Mouse (Mus musculus) layer of hippocampus, postnatal 36 days (tissue): Measurements from ENCODE around the gene Cpox. TPM values are rescaled to one million over a fixed set of nuclear protein-coding genes. Genes with fewer than 3 reads are reported as not detected.

Source experiments
- DNase-seq, 2 experiments: peaks; one replicate each; pipeline ENCODE4 v3.0.0; 2022
- total RNA-seq, 2 experiments: library from RNA; stranded (reverse); gene quantifications; 2 replicates each; pipeline ENCODE4 v1.2.3; 2021

Cpox gene
- total RNA-seq, 2 experiments from 2014 or later: 52.3 to 53.8 TPM

DNA sequence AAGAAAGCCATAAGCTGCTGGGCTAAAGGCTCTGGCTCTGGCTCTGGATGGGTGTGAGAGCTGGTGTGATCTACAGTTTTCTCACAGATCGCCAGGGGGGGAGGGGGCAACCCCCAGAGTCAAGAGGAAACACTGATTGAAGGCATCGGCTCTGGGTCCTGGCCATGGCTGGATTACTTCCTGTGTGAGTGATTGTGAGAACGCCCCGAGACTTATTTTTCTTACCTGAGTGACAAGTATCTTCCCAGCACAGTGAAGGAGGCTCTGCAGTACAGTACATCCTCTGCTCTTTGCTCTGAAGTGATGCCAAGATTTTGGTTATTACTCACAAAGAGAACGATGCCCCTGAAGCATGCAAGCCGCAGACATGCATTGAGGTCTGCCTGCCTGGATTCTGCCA is 31.7 kb downstream of the Cpox start:
- DNase-seq: no peak

DNA sequence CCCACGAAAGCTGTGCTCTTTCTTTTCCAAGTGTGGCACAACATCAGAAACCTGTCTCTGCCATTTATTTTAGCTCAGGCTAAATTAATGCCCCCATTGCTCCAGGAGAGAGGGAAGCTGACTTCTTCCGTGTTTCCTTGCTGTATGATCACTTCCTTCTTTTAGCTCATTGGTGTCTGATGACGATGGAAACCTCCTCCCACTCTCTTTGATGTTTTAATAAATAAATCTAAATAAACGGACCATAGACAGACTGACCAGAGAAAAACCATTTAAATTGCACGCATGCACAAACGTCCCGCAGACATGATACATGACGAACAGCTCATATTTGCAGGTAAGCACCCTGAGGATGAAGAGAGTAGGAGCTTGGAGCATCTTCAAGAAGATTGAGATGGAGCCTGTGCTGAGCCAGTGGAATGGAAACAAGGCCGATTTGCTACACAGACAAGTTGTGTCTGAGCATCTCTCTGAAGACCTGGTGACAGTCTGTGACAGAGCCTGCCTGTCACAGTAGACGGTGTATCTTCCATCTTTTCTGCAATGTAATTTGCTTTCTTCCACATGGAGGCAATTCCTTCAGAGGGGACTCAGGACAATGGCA is 32.3 kb downstream of the Cpox start:
- DNase-seq: no peak

DNA sequence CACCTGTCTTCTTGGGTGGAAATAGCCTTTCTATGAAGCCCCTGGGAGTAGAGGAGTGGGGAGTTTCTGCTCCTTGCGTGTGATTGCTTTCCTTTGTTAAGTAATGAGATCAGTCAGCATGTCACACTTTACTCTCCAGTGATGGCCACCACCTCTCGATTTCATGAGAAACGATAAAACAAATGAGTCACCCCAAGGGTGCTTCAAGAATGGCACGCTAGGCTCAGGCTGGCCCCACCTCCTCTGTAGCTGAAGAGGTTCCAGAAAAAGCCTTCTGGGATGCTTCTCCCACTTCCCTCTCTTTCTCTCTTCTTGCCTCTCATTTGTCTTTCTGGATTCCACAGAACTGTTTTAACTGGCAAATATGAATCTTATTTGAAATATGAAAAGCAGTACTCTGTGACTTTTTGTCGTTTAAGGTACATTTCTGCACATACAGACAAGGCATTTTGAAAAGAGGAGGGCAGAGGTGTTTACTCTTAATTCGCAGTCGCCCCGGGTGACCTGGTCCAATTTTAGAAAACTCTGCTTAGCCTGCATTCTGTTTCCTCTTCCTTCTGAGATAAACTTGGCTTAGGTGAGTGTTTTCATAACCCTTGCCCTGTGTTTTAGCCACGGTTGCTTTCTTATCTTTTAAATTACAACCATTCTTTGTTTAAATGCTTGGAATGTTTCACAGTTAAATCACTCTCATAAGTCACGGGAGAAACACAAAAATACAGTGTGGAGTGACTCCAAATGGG is 33.5 kb downstream of the Cpox start:
- DNase-seq: no peak

DNA sequence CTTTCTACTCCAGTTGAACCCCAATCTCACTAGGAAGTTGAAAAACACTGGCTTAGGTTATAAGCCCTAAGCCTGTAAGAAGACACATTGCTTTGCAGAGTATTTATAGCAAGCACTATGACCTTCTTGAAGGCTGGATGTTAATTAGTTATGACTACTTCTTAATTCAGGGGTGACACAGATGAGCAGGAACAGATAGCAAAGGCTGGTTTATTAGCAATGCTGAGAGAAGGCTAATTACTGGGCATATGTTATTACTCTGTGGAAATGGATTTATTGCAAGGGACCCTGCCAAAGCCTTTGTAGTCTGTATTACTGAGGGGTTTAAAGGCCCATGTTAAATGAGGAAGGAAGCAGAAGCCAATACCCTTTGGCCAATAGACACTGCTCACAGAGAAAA is 34.9 kb downstream of the Cpox start:
- DNase-seq: no peak

DNA sequence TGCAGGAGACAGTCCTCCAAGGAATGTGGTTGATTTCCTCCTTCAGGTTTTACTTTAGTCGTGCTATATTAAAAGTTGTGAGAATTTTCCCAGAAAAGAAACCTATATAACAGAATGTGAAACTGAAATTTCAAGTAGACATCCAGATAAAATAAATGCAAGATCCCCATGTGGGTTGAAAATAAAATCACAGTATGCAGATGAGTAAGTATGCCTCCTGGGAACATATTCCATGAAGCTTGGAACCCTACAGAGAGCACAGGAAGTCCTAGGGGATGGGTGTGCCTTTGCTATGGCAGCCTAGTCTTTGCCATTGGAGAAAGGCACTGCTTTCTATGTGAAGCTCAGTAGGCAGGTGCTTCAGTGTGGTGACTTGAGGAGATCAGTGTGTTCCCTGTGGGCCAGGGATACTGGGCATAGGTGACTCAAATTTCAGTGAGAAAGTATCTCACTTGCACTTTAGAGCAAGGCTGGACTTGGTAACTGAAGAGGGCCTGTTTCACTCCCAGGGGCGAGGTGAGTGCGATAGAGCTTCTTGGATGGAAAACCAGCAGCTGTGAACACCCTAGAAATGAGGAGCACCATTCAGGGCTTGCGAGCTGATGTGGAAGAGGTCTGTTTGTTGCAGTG is 37.3 kb downstream of the Cpox start:
- no peak for DNase-seq

DNA sequence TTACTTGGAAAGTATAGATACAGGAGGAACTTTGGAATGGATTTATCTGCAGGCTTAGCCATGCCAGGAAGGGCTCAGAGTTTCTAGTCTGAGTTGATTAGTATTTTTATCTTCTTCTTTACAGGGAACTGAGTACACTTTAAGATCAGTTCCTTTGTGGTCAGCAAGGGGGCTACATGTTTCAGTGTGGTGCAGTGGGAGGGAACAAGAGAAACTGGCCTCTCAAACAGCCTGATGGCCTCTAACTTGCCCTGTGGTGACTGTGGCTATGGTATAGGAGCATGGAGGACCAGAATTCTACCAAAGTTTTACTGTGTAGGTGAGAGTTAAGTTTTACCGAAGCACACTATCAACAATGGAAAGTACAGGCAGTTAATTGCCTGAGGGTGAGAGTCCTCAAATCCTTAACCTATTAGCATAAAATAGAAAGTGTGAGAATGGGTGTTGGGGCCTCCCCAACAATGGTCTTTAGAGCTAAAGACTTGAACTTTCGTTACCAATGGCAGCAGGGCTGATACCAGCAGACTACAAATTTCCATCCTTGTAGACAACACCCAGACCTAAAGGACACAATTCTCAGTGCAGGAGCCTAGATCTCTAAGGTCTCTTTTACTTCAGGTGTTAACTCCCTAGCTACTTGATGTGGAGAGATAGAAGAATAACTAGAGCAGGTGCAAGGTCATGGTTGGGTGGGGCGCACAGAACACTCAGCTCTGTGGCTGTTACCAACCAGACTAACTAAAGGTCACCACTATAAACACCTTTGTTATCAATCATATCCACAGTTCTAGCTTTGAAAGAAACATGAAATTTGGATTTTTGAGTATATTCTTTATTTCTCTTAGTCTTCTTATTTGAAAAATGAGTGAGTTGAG is 38.7 kb downstream of the Cpox start:
- DNase-seq: no peak

DNA sequence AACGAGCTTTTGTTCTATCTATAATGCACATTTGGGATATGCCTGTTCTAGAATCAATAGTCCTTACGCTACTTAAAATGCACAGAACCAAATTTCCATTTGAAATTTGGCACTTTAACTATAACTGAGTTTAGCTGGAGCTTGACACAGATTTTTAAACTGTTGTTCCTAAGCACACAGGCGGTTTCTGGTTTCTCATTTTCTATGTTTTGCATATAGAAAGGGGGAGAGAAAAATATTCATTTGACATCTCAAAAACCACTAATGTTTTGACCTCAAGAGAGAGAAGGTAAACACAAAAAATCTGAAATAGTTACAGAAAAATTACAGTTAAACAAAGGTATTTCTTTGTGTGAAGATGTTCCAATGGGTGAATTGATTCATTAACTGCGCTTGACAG is 39.4 kb downstream of the Cpox start:
- DNase-seq: no peak

DNA sequence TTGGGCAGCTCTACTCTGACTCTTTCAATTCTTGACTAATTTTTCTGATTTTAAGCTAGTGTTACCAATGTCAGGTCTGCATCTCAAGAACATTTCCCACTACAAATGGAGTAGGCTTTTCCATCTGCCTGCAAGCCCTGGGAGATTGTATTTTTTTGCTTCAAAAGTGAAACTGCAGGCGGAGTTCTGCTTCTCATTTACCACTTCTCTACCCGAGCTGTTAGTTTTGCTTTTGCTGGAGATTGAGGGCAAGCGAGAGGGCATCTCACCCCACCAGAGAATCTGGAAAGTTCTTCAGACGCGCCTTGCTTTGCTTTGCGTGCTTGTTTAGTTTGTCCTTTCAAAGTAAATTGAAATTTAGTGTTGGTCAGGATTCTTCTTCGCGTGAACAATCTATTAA is 42.1 kb downstream of the Cpox start:
- no peak for DNase-seq

DNA sequence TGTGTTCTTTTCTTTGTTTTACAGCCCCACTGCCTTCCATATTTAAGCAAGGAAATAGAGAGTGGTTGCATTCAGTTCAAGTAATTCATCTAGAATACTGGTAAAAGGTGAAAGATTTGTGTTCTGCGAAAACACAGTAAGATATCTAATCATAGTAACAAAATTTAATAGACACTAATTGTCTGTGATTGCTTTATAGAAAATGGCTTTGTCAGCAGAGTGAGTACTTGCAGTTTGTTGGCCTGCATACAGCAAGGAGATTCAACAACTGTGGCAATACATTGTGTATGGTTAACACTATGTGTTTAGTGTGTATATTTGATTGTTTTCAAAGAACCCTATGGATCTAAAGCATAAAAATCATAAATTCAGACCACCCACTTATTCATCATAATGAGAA is 43.0 kb downstream of the Cpox start:
- no peak for DNase-seq

DNA sequence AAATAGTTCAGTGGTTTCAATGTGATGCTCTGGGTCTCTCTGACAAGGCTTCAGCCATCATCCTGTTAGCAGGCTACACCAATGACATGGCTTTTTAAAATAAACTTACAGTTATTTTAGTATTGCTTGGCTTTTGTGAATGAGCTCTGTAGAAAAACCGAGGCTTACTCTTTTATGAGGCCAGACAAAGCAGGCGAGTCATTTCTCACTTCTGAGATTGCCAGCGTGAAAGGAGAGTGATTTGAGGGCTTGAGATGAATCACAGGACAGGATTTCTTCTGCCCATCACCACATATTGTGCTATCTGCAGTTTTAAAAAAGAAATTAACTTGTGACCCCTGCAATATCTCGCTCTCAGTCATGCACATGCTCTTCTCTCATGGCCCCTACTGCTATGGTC is 44.9 kb downstream of the Cpox start:
- no peak for DNase-seq

DNA sequence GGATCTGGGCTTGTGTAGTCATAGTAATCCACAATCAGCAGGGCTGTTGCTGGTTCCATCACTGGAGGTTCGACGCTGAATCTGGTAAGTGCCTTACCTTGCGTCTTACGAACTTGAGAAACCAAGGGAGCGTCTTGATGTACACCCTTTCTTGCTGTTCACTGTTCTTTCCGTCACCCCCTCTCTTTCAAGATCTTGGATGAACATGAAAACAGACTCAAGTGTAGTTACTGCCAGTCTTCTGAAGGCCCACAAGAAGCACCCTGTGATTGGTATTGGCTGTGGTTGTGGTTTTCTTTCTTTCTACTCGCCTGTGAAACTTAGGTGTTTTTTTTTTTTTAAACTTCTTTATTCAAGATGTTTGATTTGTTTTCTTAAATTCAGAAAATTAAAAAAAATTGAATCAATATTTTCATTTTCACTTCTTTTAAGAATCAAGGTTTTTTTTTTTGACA is 48.6 kb downstream of the Cpox start, which contains the start of gene Gpr15:
Gpr15 (minus strand) TSS at position 405 of the 455 bp plus-strand sequence.
- DNase-seq: no peak

DNA sequence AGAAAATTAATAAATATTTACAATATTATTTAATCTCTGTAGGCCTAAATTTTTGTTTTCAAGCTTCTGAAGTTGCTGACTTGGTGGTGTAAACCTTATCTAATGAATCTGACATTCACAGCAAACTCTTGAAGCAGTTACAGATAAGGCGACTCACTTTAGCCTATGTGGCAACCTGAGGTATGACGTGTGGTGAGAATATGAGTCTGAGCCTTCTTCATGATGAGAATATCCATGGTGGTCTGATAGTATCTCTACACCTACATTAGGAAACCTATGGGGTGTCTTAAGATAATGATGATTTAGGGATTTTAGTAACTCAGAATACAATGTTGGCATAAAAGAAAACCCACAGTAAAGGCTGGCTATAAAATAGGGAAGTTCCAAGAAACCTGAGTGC is 52.2 kb downstream of the Cpox start:
- DNase-seq: no peak

DNA sequence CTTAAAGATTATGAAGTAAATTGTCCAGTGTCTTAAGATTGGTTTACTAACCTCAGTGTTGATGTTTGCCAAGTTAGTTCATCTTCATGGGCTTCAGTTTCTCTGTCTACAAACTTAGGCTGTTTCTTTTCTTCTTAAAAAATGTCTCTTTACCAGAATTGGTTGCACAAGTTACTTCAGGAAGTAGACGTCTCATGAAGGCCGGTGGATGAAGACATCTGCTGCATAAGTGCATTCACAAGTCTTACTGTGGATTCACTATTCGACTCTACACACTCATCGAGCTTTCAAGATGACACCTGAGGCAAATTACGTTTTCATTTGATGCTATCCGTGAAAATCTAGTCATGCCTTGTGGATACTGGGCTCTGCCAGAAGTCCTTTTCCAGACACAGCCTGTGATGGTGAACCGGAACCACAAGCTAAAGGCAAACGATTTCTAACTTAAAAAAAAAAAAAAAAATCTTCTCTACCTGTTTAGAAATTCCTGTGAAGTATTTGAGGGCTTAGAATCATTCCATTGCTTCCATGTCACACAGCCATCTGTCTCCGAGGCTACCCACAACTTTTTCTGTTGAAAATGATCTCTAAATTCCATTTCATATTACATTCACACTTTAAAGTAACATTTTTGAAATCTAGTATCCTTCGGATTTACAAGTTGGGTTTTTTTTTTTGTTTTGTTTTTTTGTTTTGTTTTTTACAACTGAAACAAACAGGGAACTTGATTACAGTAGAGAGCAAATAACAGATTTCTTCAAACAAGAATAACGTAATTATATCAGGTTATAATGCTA is 56.8 kb downstream of the Cpox start:
- no peak for DNase-seq

DNA sequence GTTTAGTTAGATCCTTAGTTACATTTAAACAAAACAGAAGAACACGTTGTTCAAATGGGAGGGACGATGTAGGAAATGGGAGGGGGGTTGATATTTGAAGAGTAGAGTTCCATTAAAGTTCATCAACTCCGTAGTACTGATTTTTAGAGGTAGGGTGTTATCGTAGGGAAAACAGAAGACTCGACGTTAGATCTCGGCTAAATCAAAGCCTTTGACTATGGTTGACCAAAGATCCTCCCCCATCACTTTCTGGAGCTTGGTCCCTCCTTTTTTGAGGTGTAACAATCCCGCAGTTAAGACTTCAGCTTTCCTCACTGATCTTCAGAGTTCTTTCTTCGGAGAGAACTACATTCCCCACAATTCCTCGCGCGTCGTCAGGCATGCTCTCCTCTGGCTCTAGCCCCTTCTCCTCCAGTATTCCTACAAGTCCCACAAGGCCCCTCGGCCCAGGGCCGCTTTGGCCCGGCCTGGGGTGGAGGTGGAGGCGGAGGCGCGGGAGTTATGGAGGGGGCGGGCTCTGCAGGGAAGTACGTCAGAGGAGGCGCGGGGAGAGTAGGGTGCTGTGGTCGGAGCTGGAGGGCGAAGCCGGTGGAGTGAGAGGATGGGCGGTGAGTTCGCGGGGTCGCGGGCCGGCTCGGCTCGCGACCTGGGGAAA is 57.5 kb downstream of the Cpox start, which contains the start of gene Cldnd1:
Cldnd1 (plus strand) TSS at position 434 of the 655 bp plus-strand sequence.
- DNase-seq: peak; percentile 95 to 96

DNA sequence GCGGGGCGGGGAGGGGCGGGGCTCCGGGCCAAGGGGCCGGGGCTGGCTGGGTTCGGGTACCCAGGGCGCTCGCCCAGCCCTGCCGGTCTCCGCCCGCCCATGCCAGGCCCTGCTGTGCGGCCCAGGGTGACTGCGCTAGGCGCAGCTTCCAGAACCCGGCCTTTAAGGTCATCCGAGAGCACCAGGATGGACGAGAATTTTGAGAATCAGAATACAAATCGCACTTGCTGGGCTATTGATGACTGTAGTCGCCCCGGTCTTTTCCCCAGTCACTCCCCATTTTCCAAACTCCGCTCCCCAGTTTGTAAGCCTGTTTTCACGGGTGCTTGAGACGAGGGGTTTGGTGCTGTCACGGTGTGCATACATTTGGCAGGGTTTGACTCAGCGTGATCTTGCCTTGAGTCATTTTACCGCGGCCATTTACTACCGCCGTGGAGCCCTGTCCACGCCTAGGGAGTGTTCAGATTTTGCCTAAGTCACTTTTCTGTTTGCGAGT is 58.1 kb downstream of the Cpox start:
- DNase-seq: no peak

DNA sequence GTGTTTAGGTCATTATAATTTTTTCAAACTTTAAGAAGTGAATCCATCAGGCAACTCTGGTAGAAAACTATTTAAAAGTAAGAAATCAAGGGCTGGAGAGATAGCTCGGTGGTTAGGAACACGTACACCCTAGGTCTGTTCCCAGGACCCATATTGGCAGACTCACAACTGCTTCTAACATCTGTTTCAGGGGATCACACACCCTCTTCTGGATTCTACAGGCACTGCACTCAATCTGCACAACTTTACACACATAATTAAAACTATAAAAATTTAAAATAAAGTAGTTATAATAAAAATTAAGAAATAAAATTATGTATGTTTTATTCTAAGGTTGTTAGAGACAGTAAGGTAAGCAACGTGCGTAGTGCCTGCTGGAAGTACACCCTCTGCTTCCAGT is 68.1 kb downstream of the Cpox start:
- no peak for DNase-seq

DNA sequence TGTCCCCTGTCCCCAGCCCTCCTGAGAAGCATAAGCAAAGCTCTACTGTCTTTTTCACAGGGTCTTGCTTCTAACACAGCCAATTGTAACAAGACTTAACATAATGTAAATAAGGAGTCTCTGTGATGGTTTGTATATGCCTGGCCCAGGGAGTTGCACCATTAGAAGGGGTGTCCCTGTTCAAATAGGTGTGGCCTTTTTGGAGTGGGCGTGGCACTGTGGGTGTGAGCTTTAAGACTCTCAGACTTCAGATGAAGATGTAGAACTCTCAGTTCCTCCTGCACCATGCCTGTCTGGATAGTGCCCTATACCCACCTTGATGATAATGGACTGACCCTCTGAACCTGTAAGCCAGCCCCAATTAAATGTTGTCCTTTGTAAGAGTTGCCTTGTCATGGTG is 68.7 kb downstream of the Cpox start:
- no peak for DNase-seq

DNA sequence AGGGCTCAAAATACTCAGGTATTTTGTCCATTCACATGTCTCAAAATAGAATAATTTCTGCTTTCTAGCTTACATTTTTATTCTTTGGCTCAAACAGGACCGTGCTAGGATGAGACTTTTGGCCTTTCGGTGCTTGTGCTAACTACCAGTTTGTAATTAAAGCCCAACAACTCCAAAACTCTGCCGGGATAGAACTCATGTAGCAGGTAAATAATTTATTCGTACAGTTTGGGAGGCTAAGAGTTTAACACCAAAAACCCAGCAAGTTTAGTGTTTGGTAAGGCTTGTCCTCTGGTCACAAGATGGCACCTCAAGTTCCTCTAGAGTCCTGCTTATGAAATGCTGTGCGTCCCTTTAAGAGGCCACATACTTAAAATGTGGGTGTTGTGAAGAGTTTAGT is 70.7 kb downstream of the Cpox start:
- no peak for DNase-seq

DNA sequence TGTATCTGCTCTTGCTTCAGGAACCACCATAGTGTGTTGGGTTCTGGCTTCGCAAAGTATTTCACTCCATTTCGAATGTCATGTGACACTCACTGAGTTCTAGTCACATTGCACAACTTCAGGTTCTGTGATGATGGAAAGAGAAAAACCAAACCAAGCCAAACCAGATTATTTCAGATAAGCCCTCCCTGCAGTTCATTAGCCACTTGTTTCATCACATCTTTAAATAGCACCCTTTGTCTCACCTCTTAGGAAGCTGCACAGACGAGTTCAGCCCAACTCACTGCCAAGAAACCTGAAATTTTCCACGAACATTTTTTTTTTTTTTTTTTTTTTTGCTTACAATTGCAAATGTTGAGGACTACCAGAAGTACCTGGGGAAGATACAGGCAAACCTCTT is 76.6 kb downstream of the Cpox start:
- DNase-seq: no peak

DNA sequence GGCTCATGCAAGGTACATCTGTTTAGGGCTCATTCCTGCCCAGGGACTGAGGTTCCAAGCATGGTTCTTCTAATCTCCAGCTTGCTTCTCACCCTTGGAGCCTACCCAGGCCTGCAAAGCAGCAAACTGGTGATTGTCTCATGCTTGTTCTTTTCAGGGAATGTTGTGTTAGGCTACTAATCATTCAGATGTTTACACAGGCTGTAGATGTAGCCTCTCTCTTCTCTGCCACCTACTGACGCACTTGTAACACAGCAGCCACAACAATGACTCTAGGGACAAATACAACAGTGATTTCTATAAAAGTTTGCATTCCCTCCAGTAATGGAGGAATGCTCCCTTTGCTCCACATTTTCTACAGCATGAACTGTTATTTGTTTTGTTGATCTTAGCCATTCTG is 81.2 kb downstream of the Cpox start:
- DNase-seq: no peak

DNA sequence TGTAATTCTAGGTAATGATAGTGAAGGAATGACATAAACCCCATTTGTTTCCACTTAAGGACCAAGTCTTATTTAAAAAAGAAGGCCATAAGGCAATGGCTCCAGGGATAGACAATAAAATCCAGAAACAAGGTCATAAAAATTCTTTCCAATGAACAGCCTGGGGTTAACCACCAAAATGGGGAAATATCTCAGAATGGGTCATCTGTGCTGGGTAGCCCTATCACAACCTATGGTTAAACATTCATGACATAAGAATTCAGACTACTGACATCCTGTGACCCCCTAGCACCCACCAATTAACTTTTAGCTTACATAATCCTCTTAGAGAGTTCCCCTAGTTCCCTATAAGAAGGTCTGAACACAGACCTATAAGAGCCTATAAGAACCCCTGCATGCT is 86.1 kb downstream of the Cpox start:
- DNase-seq: no peak
